Mouse (Mus musculus) G1E (cell line): ENCODE results near the gene Rpe. TPM values are rescaled to one million over a fixed set of nuclear protein-coding genes. Genes with fewer than 3 reads are reported as not detected.

ENCODE experiments used
- ATAC-seq: 2 replicates; pipeline ENCODE4 v1.8.0; 2016; ENCODE audit warnings: mild to moderate bottlenecking; ENCODE audit not compliant: insufficient number of reproducible peaks, poor library complexity, low FRiP score, severe bottlenecking; ENCODE audit errors: extremely low read depth
- DNase-seq: peaks from one replicate; pipeline ENCODE4 v3.0.0; 2012; ENCODE audit warnings: low spot score
- H3K27me3 ChIP-seq: 2 replicates; pipeline ENCODE4 v1.6.1; 2012; ENCODE audit warnings: mild to moderate bottlenecking, low read length, inconsistent platforms; ENCODE audit not compliant: insufficient read depth
- H3K36me3 ChIP-seq: replicated peaks from 2 replicates; pipeline ENCODE3; 2012; ENCODE audit warnings: mild to moderate bottlenecking, inconsistent platforms
- H3K4me1 ChIP-seq: 2 replicates; pipeline ENCODE4 v1.6.1; 2012; ENCODE audit warnings: low read depth, low read length, inconsistent platforms, mixed read lengths; ENCODE audit not compliant: insufficient read depth
- H3K4me3 ChIP-seq: 2 replicates; pipeline ENCODE4 v1.5.1; 2012; ENCODE audit warnings: low read depth, mild to moderate bottlenecking, inconsistent platforms, low read length, moderate library complexity, mixed read lengths
- H3K9me3 ChIP-seq: replicated peaks from 2 replicates; pipeline ENCODE4 v1.6.1; 2012; ENCODE audit warnings: inconsistent platforms
- CTCF ChIP-seq: IDR thresholded peaks from 2 replicates; pipeline ENCODE4 v1.5.1; 2012; ENCODE audit warnings: low read depth, low read length, inconsistent platforms, mixed read lengths
- GATA1 ChIP-seq: IDR thresholded peaks from 2 replicates; pipeline ENCODE4 v1.6.1; 2012; ENCODE audit warnings: borderline replicate concordance, low read length, inconsistent platforms, mixed read lengths
- GATA2 ChIP-seq: IDR thresholded peaks from 2 replicates; pipeline ENCODE4 v1.6.1; 2012; ENCODE audit warnings: low read depth, low read length, inconsistent platforms, borderline replicate concordance
- POLR2AphosphoS5 ChIP-seq: IDR thresholded peaks from 2 replicates; pipeline ENCODE4 v1.6.1; 2012; ENCODE audit warnings: low read depth, low read length, inconsistent platforms; ENCODE audit not compliant: insufficient replicate concordance
- TAL1 ChIP-seq: conservative IDR thresholded peaks from 2 replicates; pipeline ENCODE4 v1.6.1; 2012; ENCODE audit warnings: low read depth, low read length, inconsistent platforms, mixed read lengths
- polyA plus RNA-seq: library from polyadenylated mRNA; stranded (reverse); fragments of >175 nt; gene quantifications from 2 replicates; pipeline ENCODE4 v1.2.3, GENCODE M21; 2012
- total RNA-seq, 2 experiments: library from RNA; stranded (forward) in 1 of 2; stranded (reverse) in 1 of 2; fragments of 200-1000 nt in 1 of 2; fragments of >200 nt in 1 of 2; fragmentation: Nextera tagmentation in 1 of 2; gene quantifications; 2 replicates each; pipeline ENCODE4 v1.2.3; 2014 to 2017

The Rpe gene
- total and polyA plus RNA-seq, 3 experiments: 23.1 to 122 (median 92.9) TPM

- H3K9me3 ChIP-seq: no peaks in the 10 kb centered on the region
- DNase-seq: no peak
- TF ChIP-seq GATA2 (no peak), POLR2AphosphoS5 (no peak), GATA1 (no peak), CTCF (no peak), TAL1 (no peak)
- no peak for ATAC-seq
- H3K4me1 ChIP-seq: peaks cover 37% of the 10 kb centered on the region
- H3K36me3 ChIP-seq: peaks cover 23% of the 10 kb centered on the region
- H3K4me3 ChIP-seq: peak overlapping the region; percentile 97
- H3K27me3 ChIP-seq: peaks cover 2% of the 10 kb centered on the region
Measured at GRCm38 (mm10) chr1:66700149-66700692, 410 bp upstream of the Rpe start.

- no peak for DNase-seq
Measured at GRCm38 (mm10) chr1:66701576-66701940, 927 bp downstream of the Rpe start.

GRCm38 (mm10) chr1:66702623-66703345 is 2.2 kb downstream of the Rpe start:
- no peaks in the 10 kb centered on the region for H3K9me3 ChIP-seq
- peak overlapping the region; percentile 12; the same call in 1 of the 2 replicates for H3K4me3 ChIP-seq

More at GRCm38 (mm10) chr1:66701576-66701940, 927 bp downstream of the Rpe start:
- Histone ChIP-seq H3K4me1 (peaks cover 38% of the 10 kb centered on the region), H3K4me3 (peak overlapping the region; percentile 97), H3K36me3 (peaks cover 34% of the 10 kb centered on the region), H3K9me3 (no peaks in the 10 kb centered on the region), H3K27me3 (no peaks in the 10 kb centered on the region)
- ATAC-seq: no peak
- TF ChIP-seq POLR2AphosphoS5: no peak

GRCm38 (mm10) chr1:66704523-66704922 is 3.9 kb downstream of the Rpe start:
- H3K4me3 ChIP-seq: no peak overlapping the region; the same call in 1 of the 2 replicates
- H3K4me1 ChIP-seq: peaks cover 39% of the 10 kb centered on the region
- TF ChIP-seq TAL1: no peak
- TF ChIP-seq CTCF: no peak
- TF ChIP-seq POLR2AphosphoS5: no peak
- no peak for TF ChIP-seq GATA1
- no peak for TF ChIP-seq GATA2
- H3K9me3 ChIP-seq: no peaks in the 10 kb centered on the region
- no peak for DNase-seq
- no peaks in the 10 kb centered on the region for H3K27me3 ChIP-seq
- no peak for ATAC-seq
- peaks cover 61% of the 10 kb centered on the region for H3K36me3 ChIP-seq

More at GRCm38 (mm10) chr1:66702623-66703345, 2.2 kb downstream of the Rpe start:
- Histone ChIP-seq H3K36me3 (peaks cover 46% of the 10 kb centered on the region), H3K27me3 (no peaks in the 10 kb centered on the region), H3K4me1 (peaks cover 39% of the 10 kb centered on the region)
- DNase-seq: no peak
- no peak for ATAC-seq
- TF ChIP-seq GATA2 (no peak), GATA1 (no peak), CTCF (no peak), TAL1 (no peak)

GRCm38 (mm10) chr1:66712859-66713258 is 12.2 kb downstream of the Rpe start:
- H3K36me3 ChIP-seq: peaks cover 74% of the 10 kb centered on the region
- H3K27me3 ChIP-seq: no peaks in the 10 kb centered on the region
- no peaks in the 10 kb centered on the region for H3K9me3 ChIP-seq
- H3K4me1 ChIP-seq: no peaks in the 10 kb centered on the region; the same call in 1 of the 2 replicates
- ATAC-seq (no peak), DNase-seq (no peak)
- no peak overlapping the region for H3K4me3 ChIP-seq
- TF ChIP-seq TAL1 (no peak), POLR2AphosphoS5 (no peak), GATA2 (no peak), GATA1 (no peak)

- DNase-seq: no peak
- Histone ChIP-seq H3K27me3 (no peaks in the 10 kb centered on the region), H3K9me3 (no peaks in the 10 kb centered on the region), H3K4me3 (no peak overlapping the region), H3K36me3 (peaks cover 44% of the 10 kb centered on the region), H3K4me1 (no peaks in the 10 kb centered on the region)
- ATAC-seq: no peak; the same call in 1 of the 2 replicates
- TF ChIP-seq CTCF (no peak), GATA2 (no peak), TAL1 (no peak), GATA1 (no peak), POLR2AphosphoS5 (no peak)
Measured at GRCm38 (mm10) chr1:66730581-66730980, 29.9 kb downstream of the Rpe start.
